Mouse (Mus musculus): ENCODE results near the gene Atg9b.
"Not testable (repeated sequence)": the region's sequence is repeated elsewhere in the genome, so short reads cannot be mapped to it uniquely, and the experiment has no call there.

Gene Atg9b

GRCm38 (mm10) chr5:24412063-24412462 is 20.1 kb upstream of the Atg9b start:
- in situ Hi-C loops (cut with MboI; ENCODE audit: low pct_unique_long_range_greater_than_20kb in 1 of 2, low sequenced_read_pairs in 2 of 2, unreplicated experiment in 1 of 2): no loop called here

- in situ Hi-C loops (cut with MboI; ENCODE audit: low pct_unique_long_range_greater_than_20kb in 1 of 2, low sequenced_read_pairs in 2 of 2, unreplicated experiment in 1 of 2): no loop called here
These were observed 17.5 kb upstream of the Atg9b start for GRCm38 (mm10) chr5:24409466-24409865.

GRCm38 (mm10) chr5:24408651-24409050 is 16.7 kb upstream of the Atg9b start:
- in situ Hi-C loops (cut with MboI; ENCODE audit: low pct_unique_long_range_greater_than_20kb in 1 of 2, low sequenced_read_pairs in 2 of 2, unreplicated experiment in 1 of 2): no loop called here

GRCm38 (mm10) chr5:24405389-24405876 is 13.5 kb upstream of the Atg9b start:
- in situ Hi-C loops (cut with MboI; ENCODE audit: low pct_unique_long_range_greater_than_20kb in 1 of 2, low sequenced_read_pairs in 2 of 2, unreplicated experiment in 1 of 2): no loop called here

- in situ Hi-C loops (cut with MboI; ENCODE audit: low pct_unique_long_range_greater_than_20kb in 1 of 2, low sequenced_read_pairs in 2 of 2, unreplicated experiment in 1 of 2): no loop called here
These were observed 12.8 kb upstream of the Atg9b start for GRCm38 (mm10) chr5:24404594-24405360.

GRCm38 (mm10) chr5:24401969-24402368 is 10.0 kb upstream of the Atg9b start:
- in situ Hi-C loops (cut with MboI; ENCODE audit: low pct_unique_long_range_greater_than_20kb in 1 of 2, low sequenced_read_pairs in 2 of 2, unreplicated experiment in 1 of 2): no loop called here

GRCm38 (mm10) chr5:24400911-24401605 is 9.1 kb upstream of the Atg9b start:
- in situ Hi-C loops (cut with MboI; ENCODE audit: low pct_unique_long_range_greater_than_20kb in 1 of 2, low sequenced_read_pairs in 2 of 2, unreplicated experiment in 1 of 2): no loop called here

- in situ Hi-C loops (cut with MboI; ENCODE audit: low pct_unique_long_range_greater_than_20kb in 1 of 2, low sequenced_read_pairs in 2 of 2, unreplicated experiment in 1 of 2): no loop called here
These were observed 8.4 kb upstream of the Atg9b start for GRCm38 (mm10) chr5:24400362-24400761.

GRCm38 (mm10) chr5:24399686-24400085 is 7.7 kb upstream of the Atg9b start:
- in situ Hi-C loops (cut with MboI; ENCODE audit: low pct_unique_long_range_greater_than_20kb in 1 of 2, low sequenced_read_pairs in 2 of 2, unreplicated experiment in 1 of 2): no loop called here

- in situ Hi-C loops (cut with MboI; ENCODE audit: low pct_unique_long_range_greater_than_20kb in 1 of 2, low sequenced_read_pairs in 2 of 2, unreplicated experiment in 1 of 2): not testable (repeated sequence)
These were observed 4.3 kb upstream of the Atg9b start for GRCm38 (mm10) chr5:24396254-24396653.

- in situ Hi-C loops (cut with MboI; ENCODE audit: low pct_unique_long_range_greater_than_20kb in 1 of 2, low sequenced_read_pairs in 2 of 2, unreplicated experiment in 1 of 2): no loop called here
These were observed 2.4 kb upstream of the Atg9b start for GRCm38 (mm10) chr5:24394165-24394894.

GRCm38 (mm10) chr5:24393392-24393997 is 1.6 kb upstream of the Atg9b start, which contains the start of gene Abcb8:
TSS of gene Abcb8 (plus strand) at chr5:24393663.
- in situ Hi-C loops (cut with MboI; ENCODE audit: low pct_unique_long_range_greater_than_20kb in 1 of 2, low sequenced_read_pairs in 2 of 2, unreplicated experiment in 1 of 2): no loop called here

- in situ Hi-C loops (cut with MboI; ENCODE audit: low pct_unique_long_range_greater_than_20kb in 1 of 2, low sequenced_read_pairs in 2 of 2, unreplicated experiment in 1 of 2): no loop called here
These were observed 781 bp upstream of the Atg9b start for GRCm38 (mm10) chr5:24392724-24393123.

GRCm38 (mm10) chr5:24389658-24390020 is 2.3 kb downstream of the Atg9b start:
- in situ Hi-C loops (cut with MboI; ENCODE audit: low pct_unique_long_range_greater_than_20kb in 1 of 2, low sequenced_read_pairs in 2 of 2, unreplicated experiment in 1 of 2): no loop called here

GRCm38 (mm10) chr5:24389011-24389657 is 2.8 kb downstream of the Atg9b start:
- in situ Hi-C loops (cut with MboI; ENCODE audit: low pct_unique_long_range_greater_than_20kb in 1 of 2, low sequenced_read_pairs in 2 of 2, unreplicated experiment in 1 of 2): no loop called here

- in situ Hi-C loops (cut with MboI; ENCODE audit: low pct_unique_long_range_greater_than_20kb in 1 of 2, low sequenced_read_pairs in 2 of 2, unreplicated experiment in 1 of 2): no loop called here
These were observed 3.6 kb downstream of the Atg9b start for GRCm38 (mm10) chr5:24388246-24388915.

GRCm38 (mm10) chr5:24387264-24388241 is 4.4 kb downstream of the Atg9b start:
- in situ Hi-C loops (cut with MboI; ENCODE audit: low pct_unique_long_range_greater_than_20kb in 1 of 2, low sequenced_read_pairs in 2 of 2, unreplicated experiment in 1 of 2): no loop called here

All from mouse embryonic stem cell (cell line).